Mouse (Mus musculus) left cerebral cortex, adult 8-10 months (tissue): Measurements from ENCODE around the gene Erbb4. TPM values are rescaled to one million over a fixed set of nuclear protein-coding genes. Genes with fewer than 3 reads are reported as not detected.

Source experiments
- DNase-seq, 2 experiments: peaks; one replicate each; pipeline ENCODE4 v3.0.0; 2022; ENCODE audit warnings: low spot score in 2 of 2
- total RNA-seq, 4 experiments: library from RNA; stranded (reverse); gene quantifications; 2 replicates each; pipeline ENCODE4 v1.2.4; 2022

Erbb4 gene
- total RNA-seq, 4 experiments from 2014 or later, result 50.5 to 68.5 (median 57.1) TPM

DNA sequence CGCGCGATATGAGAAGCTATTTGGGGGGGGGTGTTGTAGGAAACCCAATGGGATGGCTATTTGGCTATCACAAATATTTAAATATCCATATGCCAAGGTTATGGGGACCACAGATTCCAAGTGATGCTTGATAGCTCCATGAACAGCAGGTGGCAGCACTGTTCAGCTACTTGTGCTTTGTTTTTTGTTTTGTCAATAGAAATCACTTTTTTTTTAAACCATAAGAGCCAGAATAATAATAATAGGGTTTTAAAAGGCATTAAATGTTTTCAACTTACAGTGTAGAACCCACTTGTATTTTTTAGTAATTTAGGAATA, 1001.4 kb downstream of the Erbb4 start:
- no peak for DNase-seq

DNA sequence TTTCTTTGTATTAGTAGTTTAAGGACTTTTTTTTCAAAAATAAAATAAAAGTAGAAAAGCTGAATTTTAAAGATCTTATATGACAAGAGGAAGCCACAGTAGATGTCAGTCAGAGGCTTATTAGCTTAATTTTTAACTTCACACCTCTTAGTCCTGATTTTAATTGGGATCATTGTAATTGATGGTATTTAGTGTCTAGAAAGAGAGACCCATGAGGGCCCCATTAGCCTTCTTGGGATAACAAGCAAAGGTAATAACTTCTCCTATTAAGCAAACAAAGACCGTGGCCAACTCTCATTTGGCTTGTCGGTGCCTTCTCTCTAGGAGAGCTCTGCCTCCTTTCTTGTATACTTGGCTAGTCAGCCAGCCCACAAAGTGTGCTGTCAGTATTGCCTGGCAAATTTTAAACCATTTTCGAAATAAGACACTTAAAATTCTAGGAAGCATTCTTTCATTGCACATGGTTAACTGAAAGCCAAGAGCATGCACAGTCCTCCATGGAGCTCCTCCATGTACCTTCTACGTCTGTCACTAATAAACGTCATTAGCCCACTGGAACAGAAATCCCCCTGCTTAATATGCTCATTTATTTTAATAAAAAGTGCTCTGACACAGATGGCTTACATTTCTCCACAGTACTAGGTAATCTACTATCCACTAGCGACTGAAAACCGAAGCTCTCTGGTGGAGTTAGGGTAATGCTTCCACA, 1001.9 kb downstream of the Erbb4 start:
- DNase-seq, result no peak

DNA sequence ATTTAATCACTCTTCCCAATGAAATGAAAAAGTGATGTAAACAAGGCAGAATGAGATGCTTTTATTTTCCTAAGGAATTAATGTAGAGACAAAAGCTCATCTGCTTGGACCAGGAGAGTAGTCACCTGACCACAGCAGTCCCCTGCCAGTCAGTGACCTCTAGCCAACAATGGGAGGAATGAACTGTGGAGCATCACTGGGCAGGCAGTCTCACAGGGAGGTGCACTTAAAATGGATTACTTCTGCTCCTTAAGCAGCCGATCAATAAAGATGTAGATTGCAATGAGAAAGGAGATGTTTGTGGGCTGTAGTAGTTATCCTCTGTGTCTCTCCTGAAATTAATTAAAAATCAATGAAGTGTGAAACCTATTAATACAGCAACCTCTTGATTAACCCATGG, 1018.2 kb downstream of the Erbb4 start:
- DNase-seq, result no peak

DNA sequence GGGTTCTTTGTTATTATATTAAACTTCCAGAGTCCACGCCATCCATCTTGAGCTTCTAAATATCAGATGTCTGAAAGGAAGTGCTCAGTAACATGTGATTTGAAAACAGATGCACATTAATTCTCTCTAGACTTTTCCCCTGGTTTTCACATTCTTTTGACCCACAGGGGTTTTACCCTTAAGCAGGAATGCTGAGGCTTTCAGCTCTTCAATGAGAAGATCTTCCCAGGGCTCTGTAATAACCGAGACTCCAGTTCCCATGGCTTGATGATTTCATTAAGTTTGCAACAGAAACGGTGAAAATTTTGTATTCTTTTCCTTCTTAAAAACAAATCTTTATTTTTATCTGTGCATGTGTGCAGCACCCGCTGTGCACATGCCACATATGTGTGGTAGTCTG, 1051.4 kb downstream of the Erbb4 start:
- DNase-seq, result no peak

DNA sequence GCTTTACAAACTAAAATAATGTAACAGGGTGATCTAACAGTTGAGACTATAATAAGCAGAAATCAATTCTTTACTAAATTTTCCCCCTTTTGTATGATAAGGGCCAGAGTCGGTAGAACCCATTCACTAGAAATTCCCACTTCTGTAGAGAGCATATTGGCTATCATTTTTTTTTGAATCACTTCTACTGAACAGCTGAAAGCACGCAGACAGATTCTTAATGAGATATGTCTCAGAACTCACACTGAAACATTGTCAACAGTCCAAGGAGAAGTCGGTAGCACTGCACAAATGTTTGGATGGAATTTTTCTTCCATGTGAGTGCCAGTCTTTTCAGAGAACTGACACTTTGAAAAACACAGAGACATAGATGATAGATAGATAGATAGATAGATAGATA, 1053.1 kb downstream of the Erbb4 start:
- no peak for DNase-seq

DNA sequence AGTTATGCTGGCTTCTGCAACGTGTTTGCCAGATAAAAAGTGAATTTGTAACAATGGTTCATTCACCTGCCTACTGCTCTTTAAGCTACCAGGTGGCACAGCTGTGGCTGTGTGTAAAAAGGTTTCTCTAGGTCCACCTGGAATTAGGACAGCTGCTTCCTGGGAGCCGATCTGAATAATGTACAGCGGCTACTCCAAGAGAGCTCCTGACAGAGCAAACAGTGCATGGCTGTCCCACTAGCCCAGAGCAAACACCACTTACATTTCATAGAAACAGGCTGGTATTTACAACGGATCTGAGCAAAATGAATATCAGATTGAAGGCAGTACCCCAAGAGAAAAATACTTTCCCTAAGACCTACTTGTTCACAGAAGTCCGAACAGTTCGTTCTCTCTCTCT, 1058.0 kb downstream of the Erbb4 start:
- no peak for DNase-seq

DNA sequence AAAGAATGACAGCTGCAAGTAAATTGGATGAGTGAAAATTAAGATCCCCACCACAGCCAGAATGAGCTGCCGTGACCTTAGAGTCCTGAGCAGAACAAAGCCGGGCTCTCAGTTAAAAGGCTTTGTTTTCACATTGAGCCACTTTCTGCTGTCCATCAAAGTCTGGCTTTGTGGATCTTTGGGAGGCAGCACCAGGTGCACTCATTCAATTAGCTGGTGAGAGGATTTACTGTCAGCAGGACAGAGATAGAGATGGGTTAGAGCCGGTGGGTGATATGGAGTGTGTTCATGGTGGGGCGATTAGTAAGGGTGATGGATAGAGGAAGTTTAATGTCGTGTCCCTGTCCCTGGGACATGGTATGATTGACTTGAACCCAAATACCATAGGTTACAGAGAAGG, 1060.7 kb downstream of the Erbb4 start:
- DNase-seq, result no peak

DNA sequence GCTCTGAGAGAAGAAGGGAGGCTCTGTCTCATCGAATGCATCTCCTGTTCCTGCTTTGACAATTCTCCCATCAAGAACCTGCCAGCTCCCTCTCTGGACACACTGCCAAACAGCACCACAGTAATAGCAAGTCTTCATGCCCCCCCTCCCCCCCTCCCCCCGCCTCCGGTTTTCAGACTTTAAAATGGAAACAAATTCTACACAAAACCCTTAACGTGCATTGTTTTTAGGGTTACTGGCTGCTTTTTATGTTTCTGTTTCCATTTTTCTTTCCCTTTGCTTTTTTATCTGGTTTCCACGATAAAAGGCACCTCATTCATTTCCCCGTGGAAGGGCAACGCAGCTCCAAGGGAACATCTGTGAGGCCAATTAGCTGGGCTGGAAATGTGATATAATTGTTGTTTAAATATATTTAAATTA, 1061.3 kb downstream of the Erbb4 start:
- DNase-seq, result peak in 1 of 2 experiments; percentile 12

DNA sequence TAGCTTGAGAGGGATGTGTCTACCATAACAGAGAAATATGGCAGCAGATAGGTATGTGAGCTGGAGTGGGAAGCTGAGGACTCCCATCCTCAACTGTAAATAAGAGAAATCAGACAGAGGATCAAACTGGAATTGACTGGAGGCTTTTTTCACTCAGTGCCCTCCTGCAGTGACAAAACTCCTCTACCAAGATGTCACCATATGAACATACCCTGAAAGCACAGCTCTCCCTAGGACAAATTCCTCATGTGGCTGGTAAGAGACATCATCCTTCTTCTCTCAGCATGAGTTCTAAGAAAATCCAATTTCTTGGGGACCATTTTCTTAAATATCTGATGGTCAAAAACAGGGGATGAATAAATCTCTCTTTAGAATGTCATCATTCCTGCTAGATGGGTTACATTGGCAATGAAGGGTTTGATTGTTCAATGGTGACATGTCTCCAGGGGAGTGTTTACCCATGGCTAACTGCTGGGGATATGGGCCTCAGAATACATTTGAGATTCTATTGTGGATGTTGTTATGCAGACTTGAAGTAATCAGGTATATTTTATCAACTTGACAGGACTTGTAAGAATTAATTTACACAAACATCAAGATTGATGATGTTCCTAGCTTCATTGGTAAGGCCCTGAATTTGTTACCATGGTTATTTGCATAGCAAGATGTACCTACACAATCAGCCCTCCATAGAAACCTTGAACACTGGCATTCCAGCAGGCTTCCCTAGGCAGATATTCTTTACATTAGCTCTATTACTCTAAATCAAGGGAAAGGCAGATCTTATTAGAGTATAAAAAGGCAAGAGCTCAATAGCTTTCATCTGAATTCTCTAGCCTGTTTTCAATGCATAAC, 1083.5 kb downstream of the Erbb4 start:
- no peak for DNase-seq

DNA sequence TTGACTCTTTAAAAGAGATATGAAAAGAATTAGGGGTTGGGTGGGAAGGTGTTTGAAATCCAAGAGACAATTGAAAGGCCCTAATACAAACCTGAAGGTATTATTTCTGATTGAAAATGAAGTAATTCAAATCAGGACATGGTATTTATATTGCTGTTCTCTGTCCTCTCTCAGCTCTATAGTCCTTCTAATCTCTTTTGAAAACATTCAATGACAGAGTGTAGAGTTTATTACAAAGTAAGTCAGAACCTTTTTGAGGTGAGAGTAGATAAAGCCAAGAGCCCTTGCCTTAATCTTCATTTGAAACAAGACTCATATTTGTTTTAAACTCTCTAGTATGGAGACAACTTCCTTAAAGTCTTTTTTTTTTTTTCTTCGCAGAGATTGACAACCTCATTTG, 1087.8 kb downstream of the Erbb4 start:
- DNase-seq, result no peak

DNA sequence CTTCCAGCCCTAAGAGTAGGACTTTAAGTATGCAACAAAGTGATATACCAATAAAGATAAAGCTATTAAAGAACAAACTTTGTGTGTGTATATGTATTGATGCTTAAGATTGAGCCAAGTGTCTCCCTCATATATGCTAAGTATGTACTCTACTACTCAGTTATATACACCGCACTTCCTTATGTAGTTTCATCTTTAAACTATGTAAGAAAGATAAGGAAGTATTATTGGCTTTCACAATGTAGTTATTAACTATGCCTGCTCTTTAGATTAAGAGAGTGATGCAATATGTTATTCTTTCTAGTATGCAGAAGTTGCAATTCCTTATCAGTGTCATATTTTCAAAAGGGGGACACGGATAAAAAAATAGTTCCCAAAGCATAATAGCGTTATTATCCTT, 1088.2 kb downstream of the Erbb4 start:
- no peak for DNase-seq
